Mouse (Mus musculus) right cerebral cortex, postnatal 36 days (tissue): ENCODE measurements around the gene Uevld.
A peak's percentile ranks its signal among the peaks of the same experiment; 100 is the strongest.
"Not testable (repeated sequence)": the region's sequence is repeated elsewhere in the genome, so short reads cannot be mapped to it uniquely, and the experiment has no call there.

Experiments
- DNase-seq, 2 experiments: peaks; one replicate each; pipeline ENCODE4 v3.0.0; 2022; ENCODE audit warnings: low spot score in 2 of 2, mixed read lengths in 1 of 2

The Uevld gene

DNA sequence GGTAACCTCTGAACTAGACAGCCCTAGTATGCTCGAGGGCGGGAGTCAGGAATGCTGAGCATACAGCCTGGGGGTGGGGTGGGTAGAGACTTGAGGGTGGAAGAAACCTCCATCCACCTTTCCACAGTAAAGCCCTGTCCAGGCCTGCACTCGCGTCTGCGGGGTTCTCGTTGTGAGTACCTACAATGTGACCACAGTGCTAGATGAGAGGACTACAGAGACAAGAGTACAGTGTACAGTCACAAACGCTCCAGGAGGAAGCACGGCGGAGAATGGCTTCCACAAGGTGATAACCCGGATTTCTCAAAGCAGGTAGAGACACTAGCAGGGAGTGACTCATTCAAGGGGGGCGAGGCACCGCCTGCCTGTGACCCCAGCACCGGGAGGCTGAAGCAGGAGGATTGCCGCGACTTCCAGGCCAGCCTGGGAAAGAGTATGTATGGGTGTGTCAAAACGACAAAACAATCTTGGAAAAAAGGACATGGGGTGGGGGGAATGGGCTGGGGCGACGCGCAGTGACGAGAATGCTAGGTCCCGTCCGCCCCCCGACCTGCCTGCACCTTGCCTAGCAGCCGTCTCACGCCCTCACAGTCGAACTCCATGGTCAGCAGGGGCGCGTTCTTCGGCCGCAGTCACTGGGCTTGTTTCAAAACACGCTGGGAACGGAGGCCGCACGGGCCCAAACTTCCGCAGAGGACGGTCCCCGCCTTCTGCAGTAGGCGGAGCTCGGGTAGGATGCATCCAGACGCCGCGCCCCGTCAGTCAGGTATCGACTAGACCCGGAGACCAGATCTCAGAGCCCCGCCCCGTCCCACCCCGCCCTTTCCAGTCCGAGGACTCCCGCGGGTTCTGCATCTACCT is at the start of gene Uevld:
Gene Uevld, minus strand, starts transcription at position 697 of the 861 bp plus-strand sequence.
- peak; percentile 90 to 91 for DNase-seq

DNA sequence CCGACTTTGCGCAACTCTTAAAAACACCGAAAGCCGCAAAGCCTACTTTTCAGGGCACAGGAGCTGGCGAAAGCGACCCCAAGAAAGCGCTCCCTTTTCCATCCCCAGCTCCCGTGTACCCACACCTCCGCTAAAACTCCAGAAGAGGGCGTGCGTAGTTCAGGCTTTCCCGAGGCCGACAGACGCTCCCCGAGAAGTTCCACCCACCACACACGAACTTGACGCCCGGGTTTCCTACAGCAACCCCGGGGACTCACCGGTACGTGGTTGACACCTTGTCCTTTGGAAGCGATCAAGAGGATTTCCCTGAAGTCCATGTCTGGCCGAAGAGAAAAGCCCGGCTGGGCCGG is 49.5 kb upstream of the Uevld start:
- DNase-seq: no peak

DNA sequence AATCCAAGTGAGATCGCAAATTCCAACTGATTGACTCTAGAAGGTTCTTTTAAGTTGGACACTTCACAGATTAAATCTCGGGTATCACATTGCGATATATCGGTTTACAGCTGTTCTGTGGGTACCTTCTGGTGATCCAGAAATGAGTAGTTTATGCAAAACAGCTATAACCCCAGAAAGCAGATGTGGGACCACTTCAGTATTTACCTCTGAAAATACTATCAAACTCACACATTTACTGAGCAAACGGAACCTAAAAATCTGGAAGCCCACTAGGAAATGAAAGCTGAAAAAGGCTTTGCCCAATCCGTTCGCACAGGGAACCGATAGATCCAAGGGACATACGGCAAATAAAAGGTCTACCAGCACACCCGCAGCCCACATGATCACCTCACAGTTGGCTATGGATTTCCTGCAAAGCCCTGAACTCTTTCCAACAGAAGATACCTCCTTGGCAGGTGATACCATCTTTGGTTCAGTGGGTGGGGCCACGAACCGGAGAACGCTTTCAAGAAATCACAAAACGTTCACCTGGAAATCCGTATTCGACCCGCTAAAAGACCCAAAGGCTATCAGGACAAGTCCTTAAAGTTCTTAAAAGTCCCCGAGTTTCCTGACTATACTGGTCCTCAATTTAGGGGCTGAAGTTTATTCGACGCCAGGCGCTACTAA is 48.9 kb upstream of the Uevld start:
- no peak for DNase-seq

DNA sequence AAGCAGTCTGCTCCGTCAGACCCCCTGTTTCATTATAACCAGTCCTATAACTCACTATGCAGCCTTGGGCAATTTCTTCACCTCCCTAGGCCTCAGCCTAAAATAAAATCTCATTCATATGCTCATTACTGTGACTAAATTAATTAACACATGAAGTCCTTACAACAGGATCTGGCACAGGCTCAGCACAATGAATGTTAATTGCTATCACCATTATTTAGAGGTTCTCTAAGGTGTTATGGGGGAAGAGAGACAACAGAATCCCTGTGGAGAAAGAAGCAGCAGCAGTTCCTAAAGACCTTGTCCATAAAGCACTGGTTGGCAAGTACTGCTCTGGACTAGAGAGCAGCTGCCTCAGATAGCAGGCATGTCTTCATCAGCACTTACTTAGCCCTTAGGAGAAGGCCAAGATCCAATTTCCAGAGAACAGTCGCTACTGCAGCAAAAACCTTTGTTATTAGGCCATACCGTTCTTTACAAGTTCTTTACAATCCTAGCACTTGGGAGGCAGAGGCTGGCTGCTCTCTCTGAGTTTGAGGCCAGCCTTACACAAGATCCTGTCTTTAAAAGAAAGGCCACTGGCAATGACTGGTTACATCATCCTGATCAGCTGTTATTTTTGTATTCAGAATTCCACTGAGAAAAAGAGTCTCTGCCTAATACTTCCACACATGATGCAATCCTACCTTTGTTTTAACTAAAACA is 45.2 kb upstream of the Uevld start:
- no peak for DNase-seq

DNA sequence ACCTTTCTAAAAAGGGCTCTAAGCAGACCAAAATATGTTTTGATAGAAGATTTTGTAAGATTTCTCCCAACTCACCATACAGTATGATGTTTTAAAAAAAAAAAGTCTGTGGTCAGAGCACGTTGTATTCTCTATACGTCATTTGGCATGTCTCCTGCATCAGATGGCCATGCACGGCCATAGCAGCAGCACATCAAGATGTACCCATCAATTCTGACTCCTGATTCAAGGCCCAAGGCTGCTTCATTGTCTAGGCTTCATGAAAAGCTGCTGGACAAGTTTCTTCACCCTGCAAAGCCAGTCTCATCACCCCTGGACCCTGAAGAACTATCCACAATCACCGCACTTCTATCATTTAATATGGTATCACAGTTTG is 43.6 kb upstream of the Uevld start:
- no peak for DNase-seq

DNA sequence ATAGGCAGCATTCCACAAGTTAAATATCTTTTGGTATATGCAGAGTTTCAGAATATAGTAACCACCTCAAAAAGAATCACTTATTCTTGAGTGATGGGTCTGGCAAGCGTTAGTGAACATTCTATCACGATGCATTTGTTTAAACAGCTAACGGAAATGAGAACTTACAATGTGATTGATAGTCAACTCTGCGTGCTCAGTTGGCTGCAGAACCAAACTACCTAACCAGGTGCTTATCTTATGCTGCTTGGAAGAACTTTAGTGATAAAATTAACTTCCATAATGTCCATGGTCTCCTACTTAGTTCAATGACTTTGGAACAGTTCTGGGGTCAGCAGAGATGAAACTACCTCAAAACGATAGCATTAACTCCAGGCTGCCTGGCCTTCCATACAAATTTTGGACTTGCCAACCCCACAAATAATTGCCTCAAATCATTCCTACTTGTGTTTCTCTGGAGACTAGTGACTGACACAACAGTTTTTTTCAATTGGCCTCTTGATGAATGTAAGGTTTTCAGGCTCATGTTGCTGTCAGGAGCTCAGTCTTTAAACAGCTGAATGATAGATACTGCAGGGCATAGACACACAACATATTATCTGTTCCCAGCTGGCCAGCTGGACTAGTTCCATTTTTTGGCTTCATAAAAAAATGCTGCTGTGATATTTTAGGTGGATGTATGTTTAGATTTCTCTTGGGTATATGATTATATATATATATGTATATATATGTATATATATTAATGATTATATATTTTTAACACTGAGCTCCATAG is 43.0 kb upstream of the Uevld start:
- DNase-seq: no peak

DNA sequence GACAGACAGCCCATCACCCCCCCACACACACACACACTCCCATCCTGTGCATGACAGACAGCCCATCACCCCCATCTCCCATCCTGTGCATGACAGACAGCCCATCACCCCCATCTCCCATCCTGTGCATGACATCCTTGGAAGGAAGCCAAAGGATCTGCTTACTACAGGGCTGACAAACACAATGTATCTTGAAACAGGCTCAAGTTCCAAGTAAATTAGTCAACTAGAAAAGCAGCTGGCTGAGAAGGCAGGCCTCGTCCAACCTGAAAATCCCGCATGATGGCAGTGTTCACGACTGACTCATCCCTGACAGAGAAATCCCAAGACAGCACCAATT is 42.3 kb upstream of the Uevld start:
- no peak for DNase-seq

DNA sequence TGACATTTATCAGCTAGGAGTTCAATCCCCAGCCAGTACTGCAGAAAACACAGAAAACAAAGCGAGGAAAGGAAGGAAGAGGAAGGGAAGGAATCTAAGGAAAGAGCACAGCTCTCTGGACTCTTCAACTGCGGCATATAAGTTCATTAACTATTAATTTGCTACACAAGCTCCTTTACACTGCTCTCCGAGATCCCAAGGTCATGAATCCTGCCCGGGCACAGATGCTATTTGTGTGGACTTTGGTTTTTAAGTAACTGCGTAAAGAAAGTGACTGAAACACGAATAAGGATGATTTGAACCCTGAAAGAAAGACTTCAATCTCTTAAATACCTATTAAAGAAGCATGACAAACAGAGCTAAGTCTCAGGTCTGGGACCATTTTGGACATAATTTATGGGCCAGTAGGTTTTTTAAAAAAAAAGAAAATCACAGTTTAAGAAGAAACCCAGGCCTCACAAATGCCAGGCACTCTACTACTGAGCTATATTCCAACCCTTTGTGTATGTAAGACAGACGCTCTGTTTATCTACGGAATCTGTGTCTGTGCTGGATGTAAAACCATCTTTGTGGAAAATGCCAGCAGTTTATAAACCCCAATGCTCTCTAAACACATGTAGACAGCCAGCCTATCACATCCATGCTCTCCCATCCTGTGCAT is 41.8 kb upstream of the Uevld start:
- DNase-seq: no peak

DNA sequence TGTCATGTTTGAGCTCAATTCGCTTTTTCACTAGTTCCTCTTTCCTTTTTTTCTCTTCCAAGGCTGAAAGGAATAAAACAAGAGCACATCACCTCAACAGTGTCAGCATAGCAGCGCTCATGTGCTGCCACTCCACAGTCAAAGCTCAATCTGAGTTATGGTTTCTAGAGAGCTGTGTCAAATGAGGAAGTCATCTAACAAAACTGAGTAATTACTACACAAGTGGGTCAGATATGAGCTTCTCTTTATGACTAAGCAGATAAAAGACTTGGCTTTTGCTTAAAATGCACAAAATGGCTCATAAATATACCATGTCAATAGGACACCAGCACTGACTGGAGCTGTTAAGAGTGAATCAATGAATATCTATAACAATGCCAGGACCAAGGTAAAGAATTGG is 40.6 kb upstream of the Uevld start:
- DNase-seq: no peak

DNA sequence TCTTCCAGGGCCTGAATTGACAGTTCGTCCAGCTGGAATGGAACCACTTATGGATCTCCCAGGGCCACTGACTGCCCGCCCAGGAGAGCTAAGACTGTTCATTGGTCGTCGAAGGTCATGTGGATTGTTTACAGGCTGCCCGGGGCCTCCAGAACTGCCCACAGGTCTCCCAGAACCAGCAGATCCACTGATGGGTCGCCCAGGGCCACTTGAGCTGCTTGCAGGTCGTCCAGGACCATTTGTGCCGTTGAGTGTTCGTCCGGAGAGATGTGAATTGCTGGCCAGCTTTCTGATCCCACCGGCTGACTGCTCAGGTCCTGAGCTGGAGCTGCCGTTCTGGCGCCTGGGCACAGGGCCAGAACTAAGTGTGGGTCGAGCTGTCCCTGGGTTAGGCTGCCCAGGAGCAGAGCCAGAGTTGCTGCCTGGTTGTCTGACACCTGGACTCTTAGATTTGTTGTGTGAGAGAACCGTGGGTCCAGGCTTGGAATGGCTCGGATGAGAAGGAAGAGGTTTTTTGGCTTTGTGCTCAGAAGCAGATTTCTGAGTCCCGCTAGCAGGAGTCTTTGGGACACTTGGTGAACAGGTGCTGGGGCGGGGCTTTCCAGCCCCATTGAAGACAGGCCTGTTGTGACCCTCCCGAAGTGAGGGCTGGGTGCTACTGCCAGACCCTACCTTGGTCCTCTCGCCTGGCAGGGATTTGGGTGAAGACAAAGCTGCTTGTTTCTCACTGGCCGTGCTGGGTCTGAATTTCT is 39.5 kb upstream of the Uevld start:
- no peak for DNase-seq

DNA sequence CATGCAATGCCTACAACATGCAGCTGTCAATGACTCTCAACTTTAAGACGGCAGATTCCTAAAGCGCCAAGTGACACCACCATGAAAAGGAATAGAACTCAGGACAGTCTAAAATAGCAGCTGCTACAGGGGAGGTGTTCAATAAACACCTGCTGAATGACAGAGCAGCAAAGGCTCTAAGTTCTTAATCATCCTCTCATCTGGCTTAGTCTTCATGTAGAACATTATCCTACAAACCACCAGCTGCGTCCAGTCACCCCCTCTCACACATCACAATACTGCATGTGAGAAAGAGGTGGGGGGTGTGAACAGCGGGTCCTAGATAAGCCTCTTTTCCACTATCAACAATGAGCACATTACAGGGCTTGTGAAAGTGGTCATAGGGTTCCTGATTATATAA is 38.7 kb upstream of the Uevld start:
- DNase-seq: no peak

DNA sequence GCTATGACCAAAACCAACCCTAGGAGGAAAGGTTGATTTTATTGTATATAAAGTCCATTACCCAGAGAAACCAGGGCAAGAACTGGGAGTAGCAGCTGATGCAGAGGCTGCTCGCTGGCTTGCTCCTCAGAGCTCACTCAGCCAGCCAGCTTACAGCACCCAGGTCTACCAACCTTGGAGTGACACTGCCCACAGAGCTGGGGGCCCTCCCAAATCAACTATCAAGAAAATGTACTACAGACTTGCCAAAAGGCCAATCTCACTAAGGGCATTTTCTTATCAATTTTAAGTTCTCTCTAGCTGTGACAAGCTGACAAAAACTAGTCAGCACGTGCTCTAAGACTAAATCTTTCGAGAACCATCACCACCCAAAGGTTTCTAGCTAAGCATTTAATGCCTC is 37.2 kb upstream of the Uevld start:
- no peak for DNase-seq

DNA sequence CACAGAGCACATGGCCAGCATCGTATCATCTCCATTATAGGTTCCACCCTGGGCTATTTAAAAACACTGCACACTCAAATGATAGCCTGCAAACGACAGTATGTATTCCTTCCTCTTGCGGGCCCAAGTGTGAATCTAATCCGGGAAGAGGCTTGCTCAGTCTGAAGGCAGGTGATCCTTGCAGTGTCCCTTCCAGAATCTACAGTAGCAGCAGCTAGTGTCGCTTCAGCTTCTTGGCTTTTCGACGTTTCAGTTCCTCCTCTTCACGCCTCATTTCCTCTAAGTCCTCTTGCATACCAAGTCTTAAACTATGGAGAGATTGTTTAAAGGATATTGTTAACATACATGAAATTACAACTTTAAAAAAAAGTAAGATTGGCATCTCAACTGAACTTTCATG is 34.8 kb upstream of the Uevld start:
- DNase-seq: no peak

DNA sequence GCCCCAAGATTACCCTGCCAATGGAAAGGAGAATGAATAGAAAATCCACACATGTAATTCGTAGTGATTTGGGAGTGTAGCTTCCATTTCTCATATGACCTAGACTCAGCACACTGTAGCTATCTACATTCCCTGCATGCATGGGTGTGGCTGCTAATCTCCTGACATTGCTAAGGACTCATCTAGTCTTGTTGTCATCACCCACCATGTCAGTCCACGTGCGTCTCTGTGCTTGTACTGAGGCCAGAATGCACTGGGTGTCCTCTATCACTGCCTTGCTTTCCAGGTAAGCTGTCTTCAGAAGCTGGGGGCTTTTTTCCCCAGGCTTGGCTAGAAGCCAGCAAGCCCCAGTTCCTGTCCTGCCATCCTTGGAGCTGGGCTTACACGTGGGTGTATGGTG is 31.1 kb upstream of the Uevld start:
- not testable (repeated sequence) for DNase-seq

DNA sequence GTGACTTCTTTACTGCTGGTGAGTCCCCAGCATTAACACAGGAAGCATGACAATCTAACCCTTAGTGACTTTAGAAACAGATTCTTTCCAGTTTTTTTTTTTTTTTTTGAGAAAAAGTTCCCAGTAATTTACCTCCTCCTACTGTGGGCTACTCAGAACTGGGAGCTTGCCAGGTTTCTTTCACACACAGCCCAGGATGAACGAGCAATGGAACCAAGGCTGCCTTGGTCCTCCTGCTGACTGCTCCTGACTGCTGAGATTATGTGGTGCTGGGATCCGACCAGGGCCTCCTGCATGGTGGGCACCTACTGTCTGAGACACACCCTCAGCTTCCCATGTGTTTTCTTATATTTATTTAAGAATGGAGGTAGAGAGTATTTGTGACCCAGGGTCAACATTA is 28.7 kb upstream of the Uevld start:
- DNase-seq: no peak

DNA sequence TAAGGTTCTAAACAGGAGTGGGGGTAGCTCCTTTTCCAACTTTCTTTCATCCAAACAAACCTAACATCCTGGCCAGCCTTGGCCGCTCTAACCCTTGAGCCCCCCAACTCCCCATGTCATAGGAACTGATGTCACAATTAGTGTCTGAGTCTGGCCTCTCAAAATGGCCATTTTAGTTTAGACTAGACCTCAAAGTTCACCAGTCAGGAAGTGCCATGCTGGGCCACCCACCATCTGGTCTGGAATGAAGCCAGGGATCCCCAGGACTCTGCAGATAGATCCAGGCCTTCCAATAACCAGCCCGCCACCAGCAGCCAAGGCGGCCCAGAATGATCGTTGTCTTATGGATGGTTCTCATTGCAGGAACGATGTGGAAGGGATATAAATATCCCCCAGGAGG is 28.3 kb upstream of the Uevld start:
- DNase-seq: no peak

DNA sequence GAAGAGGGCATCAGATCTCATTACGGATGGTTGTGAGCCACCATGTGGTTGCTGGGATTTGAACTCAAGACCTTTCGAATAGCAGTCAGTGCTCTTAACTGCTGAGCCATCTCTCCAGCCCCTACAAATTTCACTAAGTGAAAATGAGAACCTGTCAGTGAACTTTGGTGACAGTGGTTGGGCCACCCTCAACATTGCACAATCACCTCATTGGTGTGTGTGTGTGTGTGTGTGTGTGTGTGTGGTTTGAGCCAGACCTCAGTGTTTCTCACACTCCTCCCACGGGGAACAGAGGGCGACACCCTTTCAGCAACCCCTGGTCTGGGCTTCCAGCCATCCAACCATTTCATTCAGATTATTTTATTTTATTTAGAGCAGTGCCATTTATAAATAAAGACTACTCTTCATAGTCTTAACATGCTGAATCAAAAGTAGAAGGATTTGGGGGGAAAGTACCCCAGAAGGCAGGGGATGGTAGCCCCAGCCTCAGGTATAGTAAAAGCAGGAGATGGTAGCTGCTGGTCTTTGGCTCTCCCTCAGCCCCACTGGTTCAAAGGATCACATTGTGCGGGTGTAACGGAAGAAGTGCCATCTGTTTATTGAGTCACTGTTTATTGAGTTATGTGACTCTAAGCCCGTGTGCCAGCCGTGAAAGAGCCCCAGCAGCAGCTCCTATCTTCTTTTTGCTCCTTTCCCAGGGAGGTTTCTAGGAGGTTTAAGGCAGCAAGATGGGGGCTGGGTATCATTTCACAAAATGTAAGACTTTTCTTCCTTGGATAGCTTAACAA is 27.6 kb upstream of the Uevld start:
- no peak for DNase-seq

DNA sequence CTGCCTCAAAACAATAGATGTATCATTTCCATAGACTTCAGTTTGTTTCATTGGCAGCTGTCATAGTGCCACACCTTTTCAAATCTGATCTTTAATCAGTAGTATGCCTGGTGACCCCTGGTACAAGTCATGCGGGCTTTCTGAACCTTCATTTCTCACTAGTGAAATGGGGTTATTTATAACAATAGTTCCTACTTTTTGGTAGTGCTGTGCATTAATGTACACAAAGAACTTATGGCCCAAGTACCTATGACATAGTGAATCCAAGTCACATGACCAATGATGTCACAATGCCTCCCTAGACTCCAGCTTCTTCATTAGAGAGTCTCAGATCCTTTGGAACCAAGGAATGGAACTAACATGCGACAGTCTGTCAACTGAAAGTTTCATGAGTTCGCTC is 25.0 kb upstream of the Uevld start, which contains the start of gene Gm9999:
Gene Gm9999, plus strand, starts transcription at position 301 of the 400 bp plus-strand sequence.
- DNase-seq: no peak

DNA sequence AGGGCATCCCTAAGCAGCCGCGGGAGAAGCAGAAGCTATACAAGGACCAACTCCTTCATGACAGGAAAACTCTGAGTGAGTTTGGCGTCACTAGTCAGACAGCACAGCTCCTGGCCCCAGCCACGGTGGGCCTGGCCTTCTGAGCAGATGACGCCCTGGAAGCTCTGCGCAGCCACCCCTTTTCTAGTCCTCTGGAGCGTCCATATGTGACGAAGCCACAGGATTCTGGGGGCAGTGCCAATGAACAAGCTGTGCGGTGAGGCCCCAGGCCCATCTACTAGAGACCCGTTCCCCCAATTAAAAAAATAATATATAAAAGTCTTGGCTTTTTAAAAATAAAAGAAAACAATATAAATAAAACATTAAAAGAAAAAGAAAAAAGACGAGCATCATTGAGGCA is 17.1 kb upstream of the Uevld start:
- DNase-seq: no peak

DNA sequence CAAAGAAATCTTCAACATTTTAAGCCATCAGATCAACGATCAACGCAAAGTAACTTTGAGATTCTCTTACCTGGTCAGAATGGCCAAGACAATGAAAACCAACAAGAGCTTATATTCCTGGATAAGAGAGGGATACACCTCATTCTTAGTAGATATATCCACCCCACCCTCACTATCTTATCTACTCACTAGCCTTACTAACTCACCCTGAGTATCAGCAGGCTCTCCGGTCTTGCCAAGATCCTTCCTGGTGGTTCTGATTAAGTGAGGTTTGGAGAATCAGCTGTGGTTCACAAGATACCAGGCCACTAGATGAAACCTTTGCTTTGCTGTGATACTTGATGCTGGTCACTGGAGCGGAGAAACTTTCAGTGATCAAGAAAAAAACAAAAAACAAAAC is 16.3 kb upstream of the Uevld start:
- DNase-seq: no peak
